Mouse (Mus musculus) fat pad, adult 2 months (tissue): Measurements from ENCODE around the gene Snapc5.
"Not testable (repeated sequence)": the region's sequence is repeated elsewhere in the genome, so short reads cannot be mapped to it uniquely, and the experiment has no call there.

Source experiments
- DNase-seq: peaks from one replicate; pipeline ENCODE4 v3.0.0-alpha.2; 2011; ENCODE audit warnings: low read depth, low spot score; ENCODE audit errors: extremely low read depth

Gene Snapc5

DNA sequence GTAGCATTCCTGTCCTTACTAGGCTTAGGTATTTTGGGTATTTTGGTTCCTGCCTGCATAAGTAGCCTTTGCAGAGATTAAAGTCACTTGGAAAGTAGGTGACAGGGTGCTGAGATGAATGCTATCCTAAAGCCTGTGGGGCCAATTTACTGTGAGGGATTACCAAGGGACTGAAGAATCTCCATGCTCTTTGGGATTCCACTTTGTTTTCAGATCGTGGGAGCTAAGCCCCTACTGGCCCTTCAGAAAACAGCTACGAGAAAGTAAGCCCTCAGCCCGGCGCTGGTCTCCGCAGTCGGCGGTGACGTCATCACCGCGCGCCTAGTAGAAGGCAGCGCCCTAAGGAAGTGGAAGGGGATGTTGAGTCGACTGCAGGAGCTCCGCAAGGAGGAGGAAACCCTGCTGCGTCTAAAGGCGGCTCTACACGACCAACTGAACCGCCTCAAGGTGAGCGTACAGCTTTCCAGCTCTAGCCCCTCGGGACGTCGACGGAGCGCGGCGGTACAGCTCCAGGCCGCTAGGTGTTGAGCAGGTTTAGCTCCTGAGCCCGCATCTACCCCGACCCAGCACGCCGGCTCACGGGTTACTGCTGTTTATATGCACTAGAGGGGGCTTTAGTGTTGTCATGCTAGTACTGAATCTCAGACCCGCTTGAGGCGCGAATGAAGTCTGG, at the start of gene Snapc5:
Snapc5 (plus strand) TSS at position 301 of the 673 bp plus-strand sequence.
- no peak for DNase-seq

DNA sequence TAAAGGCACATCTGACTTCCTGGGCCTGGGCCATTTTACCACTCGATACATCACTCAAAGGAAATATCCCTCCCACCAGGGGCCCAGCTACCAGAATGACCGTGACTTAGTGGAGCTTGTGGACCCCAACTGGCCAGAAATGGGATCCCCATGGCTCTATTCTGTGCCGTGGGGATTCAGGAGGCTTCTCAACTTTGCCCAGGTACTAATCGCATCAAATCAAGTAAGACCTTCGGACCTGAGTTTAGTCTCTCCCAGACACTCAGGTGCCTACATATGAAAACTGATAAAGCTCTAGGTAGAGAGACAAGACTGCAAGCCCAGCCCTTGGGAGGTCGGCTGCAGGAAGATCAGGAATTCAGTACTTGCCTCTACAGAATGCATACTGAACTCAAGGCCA, 47.5 kb upstream of the Snapc5 start:
- no peak for DNase-seq

DNA sequence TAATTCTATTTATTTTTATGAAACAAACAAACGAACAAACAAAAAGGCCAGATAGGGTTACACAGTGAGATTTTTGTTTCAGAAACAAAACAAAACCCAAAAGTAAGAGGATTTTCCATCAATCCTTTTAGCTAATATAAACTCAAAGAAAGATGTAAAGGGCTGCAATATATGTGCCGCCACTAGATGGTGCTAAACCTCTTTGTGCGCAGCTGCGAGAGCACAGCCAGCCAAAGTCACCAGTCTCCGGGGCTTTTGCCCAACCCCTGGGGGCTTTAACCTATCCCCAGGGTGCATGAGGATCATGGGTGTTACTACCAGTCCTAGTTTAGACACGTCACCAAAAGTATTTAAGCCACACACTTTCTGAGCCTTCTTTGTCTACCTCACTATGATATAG, 40.2 kb upstream of the Snapc5 start:
- DNase-seq: not testable (repeated sequence)

DNA sequence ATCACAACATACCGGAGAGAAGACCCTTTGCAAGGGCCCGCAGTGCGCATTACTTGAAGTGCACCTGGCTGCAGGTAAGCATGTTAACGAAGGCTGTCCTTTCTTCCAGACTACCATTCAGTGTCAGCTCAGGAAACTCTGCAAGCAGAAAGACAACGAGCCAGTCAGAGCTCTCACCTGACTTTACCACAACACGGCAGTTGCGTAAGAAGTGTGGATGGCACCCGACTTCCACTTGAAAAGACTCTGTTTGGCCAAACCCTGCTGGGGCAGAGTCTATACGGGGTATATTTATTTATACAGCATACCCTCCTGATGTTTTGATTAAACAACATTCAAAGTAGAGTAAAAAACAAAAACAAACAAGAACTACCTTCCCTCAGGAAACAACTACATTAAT, 39.2 kb upstream of the Snapc5 start:
- DNase-seq: no peak

DNA sequence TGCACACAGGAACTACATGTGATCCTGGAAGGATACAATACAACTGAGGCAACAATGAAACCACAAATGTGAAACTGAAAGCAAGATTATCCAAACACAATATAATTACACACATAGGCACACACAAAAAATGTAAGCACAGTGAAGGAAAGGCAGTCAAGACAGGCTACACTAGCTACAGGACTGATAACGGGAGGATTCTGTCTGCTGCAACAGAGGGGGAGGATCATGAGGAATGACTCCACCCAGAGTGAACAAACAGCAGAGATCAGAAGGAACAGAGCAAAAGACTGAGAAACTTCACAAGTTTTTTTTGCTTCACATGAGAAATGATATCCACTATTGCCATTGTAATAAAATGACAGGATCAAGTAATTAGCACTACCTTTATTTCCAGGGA, 22.4 kb upstream of the Snapc5 start:
- DNase-seq: no peak

DNA sequence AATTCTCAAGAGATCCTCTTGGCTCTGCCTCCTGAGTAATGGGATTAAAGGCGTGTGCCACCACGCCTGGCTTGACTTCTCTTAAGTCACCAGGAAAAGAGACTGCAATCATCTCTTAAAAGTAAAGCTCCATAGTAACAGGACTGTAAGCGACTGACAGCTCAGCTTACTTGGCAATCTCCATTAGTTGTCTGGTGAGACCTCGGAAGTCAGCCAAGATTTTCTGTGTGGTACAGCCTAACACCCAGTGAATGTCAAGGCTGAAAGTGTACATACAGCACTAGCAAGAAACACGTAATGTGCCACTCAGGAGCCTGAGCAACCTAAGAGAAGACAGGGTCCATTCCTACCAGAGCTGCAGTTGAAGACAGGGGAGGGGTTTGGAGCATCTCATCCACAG, 18.6 kb upstream of the Snapc5 start:
- no peak for DNase-seq

DNA sequence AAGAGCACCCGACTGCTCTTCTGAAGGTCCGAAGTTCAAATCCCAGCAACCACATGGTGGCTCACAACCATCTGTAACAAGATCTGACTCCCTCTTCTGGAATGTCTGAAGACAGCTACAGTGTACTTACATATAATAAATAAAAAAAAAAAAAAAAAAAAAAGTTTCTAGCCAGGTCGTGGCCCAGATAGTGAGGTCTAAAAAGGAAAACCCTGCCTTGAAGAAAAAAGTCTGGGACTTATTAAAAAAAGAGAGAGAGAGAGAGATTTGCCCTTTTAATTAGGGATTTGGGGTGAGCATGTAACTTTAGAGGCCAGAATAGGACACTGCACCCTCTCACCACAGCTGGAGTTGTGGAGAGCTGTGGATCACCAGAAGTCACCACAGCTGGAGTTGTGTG, 9.1 kb upstream of the Snapc5 start:
- DNase-seq: not testable (repeated sequence)

DNA sequence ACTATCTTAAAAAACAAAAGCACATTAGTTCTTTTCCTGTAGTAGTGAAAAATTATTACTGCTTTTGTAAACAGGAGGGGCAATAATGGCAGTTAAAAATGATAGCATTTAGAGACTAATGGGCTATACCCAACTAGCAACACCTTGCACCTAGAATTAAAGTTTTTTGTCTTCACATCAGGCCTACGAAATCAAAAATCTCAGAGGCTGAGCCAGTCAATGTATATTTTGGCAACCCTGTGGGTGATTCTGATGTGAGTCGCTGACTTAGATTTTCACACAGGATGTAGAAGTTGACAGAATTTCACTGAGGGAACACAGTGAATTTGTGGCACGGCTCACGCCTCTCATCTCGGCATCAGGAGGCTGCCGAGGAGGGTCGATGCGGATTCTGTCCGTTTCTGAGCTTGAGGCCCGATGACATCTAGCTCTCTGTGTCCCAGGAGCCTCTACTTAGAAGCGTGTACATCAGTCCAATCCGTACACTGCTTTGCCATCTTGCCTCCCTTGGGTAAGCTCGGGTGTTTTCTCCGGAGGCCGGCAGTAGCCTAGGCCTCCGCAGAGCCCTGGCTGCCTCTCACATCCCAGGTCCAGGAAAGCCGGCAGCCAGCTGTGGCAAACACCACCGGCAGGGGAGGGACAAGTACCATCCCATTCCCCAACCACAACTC, 6.8 kb upstream of the Snapc5 start:
- DNase-seq: no peak

DNA sequence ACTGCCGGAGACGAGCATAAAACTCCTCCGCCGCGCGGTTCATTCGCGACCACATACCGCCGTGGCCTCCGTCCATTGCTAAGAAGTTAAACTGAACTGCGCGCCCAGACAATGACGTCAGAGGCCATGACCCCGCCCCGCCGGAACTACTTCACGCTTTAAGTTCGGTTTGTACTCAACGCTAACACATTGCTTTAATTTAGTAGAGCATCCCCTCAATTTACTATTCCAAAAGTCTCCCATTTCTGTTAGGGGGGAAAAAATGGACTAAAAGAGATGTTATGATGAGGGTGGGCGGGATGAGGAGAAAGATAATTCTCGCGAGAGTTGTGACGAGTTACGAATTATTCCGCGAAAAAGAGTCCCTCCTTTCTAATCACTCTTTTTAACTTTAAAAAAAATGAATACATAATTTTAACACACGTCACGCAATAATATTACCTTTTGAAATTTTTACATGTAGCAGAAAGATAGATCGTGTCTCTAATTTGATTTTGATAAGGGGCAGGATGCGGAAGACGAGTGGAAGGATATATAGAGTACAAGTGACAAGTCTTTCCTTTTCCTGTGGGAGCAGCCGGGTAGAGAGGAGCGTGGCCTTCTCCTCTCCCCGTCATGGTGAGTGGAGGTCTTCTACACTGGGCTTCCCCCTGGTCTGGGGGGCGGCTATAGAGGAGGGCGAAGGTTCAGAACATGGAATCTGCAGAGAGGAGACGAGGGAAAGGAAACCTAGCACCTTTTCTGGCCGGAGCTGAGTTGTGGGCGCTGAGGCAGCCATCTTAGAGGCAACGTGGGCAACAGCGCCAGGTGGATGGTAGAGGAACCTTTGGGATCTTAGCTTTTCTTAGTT, 6.0 kb upstream of the Snapc5 start, which contains the start of the genes Zwilch and Rpl4:
Zwilch (minus strand) TSS at position 289 of the 850 bp plus-strand sequence.
Rpl4 (plus strand) TSS at position 560 of the 850 bp plus-strand sequence.
- DNase-seq: no peak

DNA sequence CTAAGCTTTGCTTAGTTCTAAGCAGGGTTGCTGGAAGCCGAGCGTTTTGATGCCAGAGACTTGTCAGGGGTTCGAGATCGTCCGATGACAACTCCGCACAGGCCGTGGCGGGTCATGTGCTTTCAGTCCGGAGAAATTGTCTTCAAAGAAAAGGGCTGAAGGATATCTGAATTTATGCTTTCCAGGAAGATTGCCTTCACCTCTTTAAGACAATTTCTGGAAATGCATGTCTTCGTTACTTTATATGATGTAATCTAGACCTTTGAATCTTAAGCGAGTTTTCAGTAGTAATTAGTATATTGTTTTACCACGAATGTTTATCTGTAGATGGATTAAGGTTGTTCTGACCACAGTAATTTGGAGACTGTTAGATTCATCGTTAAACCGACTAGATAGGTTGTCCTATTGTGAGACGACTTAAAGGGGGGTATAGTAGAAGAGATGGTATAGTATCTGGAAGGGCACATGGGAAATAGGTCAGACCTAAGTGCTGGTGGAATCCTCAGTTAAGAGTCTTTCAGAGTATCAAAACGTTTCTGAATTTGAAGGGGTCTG, 5.3 kb upstream of the Snapc5 start:
- DNase-seq: no peak

DNA sequence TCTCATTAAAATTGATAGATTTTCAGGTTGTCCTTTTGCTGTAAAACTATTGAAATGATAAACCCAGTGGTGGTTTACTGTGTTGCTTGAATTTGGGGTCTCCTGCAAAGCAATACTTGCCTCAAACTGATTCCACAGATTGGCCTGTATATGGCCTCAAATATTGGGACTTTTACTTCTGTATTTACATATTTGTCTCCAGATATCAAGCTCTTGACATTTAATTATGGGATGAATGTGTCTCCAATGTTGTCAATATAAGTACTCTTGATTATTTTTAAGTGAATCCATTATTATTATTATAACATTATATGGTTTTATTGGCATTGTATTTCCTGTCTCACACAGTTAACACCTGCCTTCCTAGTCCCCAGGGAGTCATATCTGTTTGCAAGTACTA, 4.7 kb upstream of the Snapc5 start:
- no peak for DNase-seq

DNA sequence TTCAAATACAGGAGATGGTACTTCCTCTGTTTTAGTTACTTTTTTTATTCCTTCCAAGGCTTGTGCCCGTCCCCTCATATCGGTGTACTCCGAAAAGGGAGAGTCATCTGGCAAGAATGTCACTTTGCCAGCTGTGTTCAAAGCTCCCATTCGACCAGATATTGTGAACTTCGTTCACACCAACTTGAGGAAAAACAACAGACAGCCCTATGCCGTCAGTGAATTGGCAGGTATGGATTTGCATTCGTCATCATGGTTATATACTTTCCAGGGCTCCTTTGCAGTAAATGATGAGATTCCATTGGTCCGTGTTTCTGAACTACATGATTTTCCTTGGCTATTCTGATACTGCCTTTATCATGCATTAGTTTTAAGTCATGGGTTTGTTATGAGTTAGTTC, 4.3 kb upstream of the Snapc5 start:
- DNase-seq: no peak

DNA sequence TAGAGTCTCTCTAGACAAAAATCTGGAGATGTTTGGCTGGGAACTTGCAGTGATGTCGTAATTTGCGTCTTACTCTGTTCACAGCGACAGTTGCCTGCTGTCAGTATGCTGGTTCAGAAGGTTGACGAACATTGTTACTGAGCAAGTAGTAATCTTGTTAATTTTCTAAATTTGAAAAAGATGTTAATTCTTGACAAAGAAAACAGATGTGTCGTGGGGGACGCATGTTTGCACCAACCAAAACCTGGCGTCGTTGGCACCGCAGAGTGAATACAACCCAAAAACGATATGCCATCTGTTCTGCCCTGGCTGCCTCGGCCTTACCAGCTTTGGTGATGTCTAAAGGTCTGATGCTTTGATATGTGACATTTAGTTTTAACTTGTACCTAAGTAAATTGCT, 3.7 kb upstream of the Snapc5 start:
- no peak for DNase-seq

DNA sequence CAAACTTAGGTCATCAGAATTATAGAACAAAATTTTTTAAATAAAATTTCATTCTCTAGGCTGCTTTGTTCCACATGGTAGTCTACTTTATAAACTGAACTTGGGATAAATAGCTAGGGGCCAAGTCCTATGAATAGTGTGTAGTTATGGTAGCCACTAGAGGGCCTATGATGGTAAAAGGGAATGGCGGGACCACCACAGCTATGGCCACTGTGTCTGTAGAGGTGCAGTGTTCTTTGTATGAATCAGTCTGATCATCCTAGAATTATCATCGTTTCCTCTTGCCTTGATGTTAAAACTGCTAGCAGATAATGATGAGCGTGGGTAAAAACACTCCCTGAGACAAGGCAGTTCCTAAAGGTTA, 482 bp upstream of the Snapc5 start:
- DNase-seq: no peak

DNA sequence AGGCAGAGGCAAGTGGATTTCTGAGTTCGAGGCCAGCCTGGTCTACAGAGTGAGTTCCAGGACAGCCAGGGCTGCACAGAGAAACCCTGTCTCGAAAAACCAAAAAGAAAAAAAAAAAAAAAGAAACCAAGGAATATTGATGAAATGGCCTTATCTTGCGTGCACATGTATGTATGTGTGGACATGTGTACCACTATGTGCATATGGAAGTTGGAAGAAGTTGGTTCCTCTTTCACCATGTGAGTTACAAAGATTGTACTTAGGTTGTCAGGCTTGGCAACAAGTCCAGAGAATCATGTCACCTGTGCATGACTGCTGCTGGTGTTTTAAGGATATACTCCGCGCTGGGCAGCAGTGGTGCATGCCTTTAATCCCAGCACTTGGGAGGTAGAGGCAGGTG, 4.2 kb downstream of the Snapc5 start:
- DNase-seq: not testable (repeated sequence)

DNA sequence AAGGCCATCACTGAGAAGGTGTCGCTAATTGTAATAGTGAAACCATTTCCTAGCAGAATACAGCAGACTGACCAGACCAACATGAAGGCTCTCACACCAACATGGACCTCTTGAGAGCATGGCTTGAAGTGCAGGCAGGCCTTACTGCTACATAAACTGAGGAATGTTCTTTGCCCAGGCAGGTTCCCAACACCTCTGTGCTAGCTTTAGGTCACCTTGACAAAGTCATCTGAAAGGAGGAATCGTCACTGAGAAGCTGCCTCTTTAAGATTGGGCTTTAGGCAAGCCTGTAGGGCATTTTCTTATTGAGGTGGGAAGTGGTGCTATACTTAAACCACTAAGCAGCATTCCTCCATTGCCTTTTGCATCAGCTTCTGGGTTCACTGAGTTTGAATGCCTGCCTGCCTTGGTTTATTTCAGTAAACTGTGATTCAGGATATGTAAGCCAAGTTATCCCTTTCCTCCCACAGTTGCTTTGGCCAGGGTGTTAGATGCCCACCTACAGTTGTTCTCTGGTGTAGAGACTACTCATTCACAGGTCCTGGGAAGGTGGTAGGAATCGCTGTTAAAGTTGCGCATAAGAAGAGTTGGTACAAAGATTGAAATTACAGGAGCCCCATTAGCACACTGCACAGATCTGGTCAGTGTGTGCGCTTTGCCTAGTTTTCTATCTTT, 5.2 kb downstream of the Snapc5 start:
- no peak for DNase-seq

DNA sequence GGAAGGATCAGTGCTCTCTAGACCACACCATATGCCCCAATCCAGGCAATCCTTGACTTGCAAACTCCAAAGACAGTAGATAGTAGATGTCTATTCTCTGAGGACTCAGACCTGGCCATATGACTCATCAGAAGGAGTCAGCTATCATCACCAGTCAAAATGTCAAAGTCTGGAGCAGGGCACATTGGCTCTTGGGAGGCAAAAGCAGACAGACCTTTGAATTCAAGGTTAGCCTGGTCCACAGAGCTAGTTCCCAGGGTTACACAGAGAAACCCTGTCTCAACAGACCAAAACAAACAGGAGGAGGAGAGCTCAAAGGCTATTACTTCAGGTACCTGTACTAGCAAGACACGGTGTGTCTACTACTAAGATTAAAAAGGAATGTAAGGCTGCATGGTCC, 14.8 kb downstream of the Snapc5 start:
- DNase-seq: no peak

DNA sequence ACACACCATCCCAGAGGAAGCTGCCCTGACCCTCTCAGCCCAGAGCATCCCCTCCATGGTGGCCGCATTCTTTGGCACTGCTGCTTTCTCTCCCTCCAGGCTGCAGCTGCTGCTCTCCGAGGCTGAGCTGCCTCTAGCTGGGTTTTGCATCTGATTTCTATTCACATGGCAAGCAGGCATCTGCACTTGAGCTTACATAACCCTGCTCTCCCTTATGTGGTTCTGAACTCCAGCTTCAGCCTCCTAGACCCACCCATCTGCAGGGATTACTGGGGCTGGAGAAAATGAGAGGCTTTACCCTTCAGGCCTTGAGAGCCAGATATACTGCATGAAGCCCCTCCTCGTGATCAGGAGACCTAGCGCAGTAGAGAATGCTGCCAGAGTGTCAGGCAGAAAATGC, 16.5 kb downstream of the Snapc5 start:
- no peak for DNase-seq

DNA sequence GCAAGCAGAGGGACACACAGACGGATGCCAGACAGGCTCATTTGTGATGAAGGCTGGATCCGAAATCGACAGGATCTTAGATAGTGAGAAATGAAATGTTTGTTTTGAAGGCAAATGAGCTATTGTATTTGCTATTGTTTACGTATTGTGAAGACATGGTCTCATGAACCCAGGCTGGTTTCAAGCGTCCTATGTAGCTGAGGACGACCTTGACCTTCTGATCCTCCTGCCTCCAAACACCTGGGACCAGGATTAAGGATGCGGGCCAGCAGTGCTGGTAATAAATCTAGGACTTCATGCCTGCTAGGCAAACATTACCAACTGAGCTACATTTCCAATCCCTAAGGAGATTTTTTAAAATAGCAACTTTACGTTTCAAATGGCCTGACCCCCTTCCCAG, 18.4 kb downstream of the Snapc5 start:
- DNase-seq: no peak

DNA sequence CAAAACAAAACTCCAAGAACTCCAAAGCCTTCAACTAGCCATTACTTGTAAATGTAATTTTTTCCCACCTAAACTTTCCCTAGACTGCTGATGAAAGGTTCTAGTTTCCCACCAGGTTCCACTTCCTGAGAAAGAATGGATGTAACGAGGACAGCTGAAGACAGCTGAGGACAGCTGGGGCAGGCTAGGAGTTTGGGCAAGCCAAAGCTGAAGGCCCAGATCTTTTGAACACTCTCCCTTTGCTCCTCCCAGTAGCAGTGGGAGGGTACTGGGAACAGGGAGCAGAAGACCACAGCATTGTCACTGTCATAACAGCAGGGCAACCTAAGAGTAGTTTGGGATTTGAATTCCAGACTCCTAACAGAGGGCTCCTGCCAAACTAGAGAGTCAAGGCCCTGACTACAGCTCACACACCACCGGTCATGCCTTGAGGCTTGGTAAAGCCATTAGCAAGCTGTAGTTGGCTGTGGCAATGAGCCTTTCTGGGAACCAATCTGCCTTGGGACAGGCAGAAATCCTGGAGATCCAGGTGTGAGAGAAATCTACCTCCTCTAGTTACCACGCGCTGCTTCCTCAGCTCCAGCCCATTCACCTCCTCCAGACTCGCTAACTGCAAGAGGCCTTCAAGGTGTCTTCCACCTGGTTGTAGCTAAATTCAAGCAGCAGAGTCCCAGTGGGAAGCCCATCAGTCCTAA, 19.1 kb downstream of the Snapc5 start:
- no peak for DNase-seq
